Mouse (Mus musculus): ENCODE measurements at regions not wholly inside any gene's neighbourhood (a gene's known extent, or its start where the extent isn't known, plus 50 kb on each side); places are given as distances from the start of the nearest gene placed in this dataset.
A peak's percentile ranks its signal among the peaks of the same experiment; 100 is the strongest.

DNA sequence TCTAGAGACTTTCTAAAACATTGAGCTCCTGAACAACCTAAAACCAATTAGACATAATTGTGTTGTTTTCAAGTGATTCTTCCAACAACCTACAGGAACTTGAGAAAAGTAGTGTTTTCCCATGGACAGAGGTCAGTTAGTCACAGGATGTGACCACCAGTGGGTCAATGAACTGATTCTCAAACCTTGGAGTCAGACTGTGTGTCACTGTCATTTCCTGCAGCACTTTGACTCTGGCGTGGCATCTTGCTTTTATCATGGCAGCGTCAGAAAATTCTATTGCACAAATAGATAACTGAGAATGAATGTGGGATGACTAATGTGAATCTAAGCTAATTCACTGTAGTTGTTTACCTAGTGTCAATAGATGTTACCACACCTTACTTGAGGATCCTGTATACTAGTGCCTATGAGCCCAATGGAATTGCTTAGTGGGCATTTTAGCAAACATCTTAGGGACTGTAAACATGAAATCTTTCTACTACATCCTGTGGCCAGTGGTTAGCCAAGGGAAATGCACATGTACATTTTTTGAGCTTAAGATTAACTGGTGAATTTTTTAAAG is 150.6 kb upstream of the Fam84a start:
- Histone ChIP-seq H3K36me3 (ENCODE audit: control insufficient read depth, insufficient read depth, low read length) (no peaks in the 10 kb centered on the region), H3K4me1 (ENCODE audit: control insufficient read depth, insufficient read depth, low read length) (no peaks in the 10 kb centered on the region), H3K9ac (replicated peaks; ENCODE audit: low read depth, low read length) (no peak overlapping the region), H3K4me3 (ENCODE audit: low read depth, low read length) (no peak overlapping the region), H3K27me3 (ENCODE audit: control insufficient read depth, insufficient read depth, low read length) (no peaks in the 10 kb centered on the region), H3K4me2 (replicated peaks; ENCODE audit: low read depth, low read length) (no peak overlapping the region), H3K9me3 (ENCODE audit: control insufficient read depth, low read depth, low read length) (no peaks in the 10 kb centered on the region), H3K27ac (ENCODE audit: low read length) (no peak overlapping the region; the same call in 1 of the 2 replicates)
- WGBS = 51% methylated on average over 2 of the region's 2 CpGs
- no peak for ATAC-seq (ENCODE audit: insufficient number of reproducible peaks, insufficient read depth, low FRiP score, low read depth)

DNA sequence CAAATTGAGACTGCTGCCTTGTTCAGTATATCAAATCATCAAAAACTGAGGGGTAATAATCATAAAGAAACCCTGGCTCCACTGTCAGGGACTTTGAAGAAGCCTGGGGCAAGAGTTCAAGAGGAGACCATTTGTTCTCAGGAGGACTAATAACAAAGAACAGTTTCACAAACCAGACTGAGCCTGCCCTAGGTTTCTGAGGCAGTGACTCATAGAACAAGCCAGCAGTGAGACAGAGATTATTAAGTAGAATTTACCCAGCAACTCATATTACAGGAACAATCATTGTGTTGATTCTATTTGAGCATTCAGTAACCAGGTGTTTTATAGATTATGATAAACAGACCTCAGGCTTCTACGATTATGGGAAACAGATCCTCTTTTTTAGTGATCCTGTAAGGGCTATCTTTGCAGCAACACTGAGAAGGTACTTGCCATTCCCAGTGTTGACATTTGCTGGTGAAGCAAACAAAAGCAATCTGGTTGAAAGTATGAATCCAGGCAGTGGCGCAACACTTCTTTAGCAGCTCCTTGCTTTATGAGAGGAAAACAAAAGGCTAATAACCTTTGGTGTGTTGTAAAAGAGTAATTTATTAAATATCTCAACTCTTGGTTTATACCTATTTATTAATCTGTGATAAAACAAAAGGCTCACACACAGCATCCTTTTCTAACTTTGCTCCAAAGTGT is 150.0 kb upstream of the Fam84a start:
- Histone ChIP-seq H3K9ac (replicated peaks; ENCODE audit: low read depth, low read length) (no peak overlapping the region), H3K27ac (ENCODE audit: low read length) (no peak overlapping the region; the same call in 1 of the 2 replicates), H3K4me3 (ENCODE audit: low read depth, low read length) (no peak overlapping the region), H3K9me3 (ENCODE audit: control insufficient read depth, low read depth, low read length) (no peaks in the 10 kb centered on the region), H3K27me3 (ENCODE audit: control insufficient read depth, insufficient read depth, low read length) (no peaks in the 10 kb centered on the region), H3K4me1 (ENCODE audit: control insufficient read depth, insufficient read depth, low read length) (no peaks in the 10 kb centered on the region), H3K36me3 (ENCODE audit: control insufficient read depth, insufficient read depth, low read length) (no peaks in the 10 kb centered on the region), H3K4me2 (replicated peaks; ENCODE audit: low read depth, low read length) (no peak overlapping the region)
- peak; percentile 71; the same call in 1 of the 2 replicates for ATAC-seq (ENCODE audit: insufficient number of reproducible peaks, insufficient read depth, low FRiP score, low read depth)
- 51% methylated on average over 2 of the region's 2 CpGs for WGBS

DNA sequence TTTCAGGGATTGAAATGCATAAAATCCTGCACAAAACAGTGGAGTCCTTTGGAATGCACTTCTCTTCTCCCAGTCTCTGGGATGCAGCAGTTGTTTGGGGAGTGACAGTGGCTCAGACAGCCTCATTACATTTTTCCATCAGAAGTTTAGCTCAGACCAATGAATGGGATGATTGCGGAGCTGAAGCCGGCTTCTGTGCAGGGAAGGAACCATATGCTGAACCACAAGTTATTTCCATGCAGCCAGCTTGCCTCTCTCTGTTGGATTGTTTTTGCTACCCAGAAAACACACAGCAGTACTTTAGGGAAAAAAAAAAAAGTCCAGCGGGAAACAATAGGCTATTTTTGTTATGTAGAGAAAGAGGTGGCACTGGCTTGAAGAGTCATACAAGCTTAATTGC is 140.2 kb upstream of the Fam84a start:
- Histone ChIP-seq H3K27ac (ENCODE audit: low read length) (no peak overlapping the region), H3K4me2 (replicated peaks; ENCODE audit: low read depth, low read length) (no peak overlapping the region), H3K9me3 (ENCODE audit: control insufficient read depth, low read depth, low read length) (no peaks in the 10 kb centered on the region), H3K9ac (replicated peaks; ENCODE audit: low read depth, low read length) (no peak overlapping the region), H3K27me3 (ENCODE audit: control insufficient read depth, insufficient read depth, low read length) (no peaks in the 10 kb centered on the region), H3K4me3 (ENCODE audit: low read depth, low read length) (no peak overlapping the region), H3K4me1 (ENCODE audit: control insufficient read depth, insufficient read depth, low read length) (no peaks in the 10 kb centered on the region), H3K36me3 (ENCODE audit: control insufficient read depth, insufficient read depth, low read length) (no peaks in the 10 kb centered on the region)
- no peak for ATAC-seq (ENCODE audit: insufficient number of reproducible peaks, insufficient read depth, low FRiP score, low read depth)
- 72% methylated on average over 3 of the region's 3 CpGs for WGBS

DNA sequence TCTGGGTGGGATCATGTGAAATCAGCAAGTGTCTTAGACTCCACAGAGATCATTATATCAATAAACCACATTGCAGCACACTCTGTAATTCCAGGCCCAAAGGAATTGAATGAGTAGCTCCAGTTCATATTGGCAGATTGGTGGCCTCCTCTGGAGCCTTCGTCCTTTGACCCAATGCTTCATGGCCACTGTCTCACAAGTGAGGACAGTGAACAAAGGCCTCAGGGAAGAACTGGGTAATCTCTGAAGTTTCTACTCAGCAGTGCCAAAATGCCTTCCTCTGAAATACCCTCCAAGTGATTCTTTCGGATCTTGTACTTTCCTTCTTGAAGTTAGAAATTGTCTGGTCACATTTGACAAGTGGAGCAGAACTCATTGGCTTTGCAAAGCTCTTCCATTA is 135.8 kb upstream of the Fam84a start:
- no peak overlapping the region for H3K4me3 ChIP-seq (ENCODE audit: low read depth, low read length)
- H3K4me2 ChIP-seq (replicated peaks; ENCODE audit: low read depth, low read length) = no peak overlapping the region
- H3K9me3 ChIP-seq (ENCODE audit: control insufficient read depth, low read depth, low read length) = no peaks in the 10 kb centered on the region
- no peak overlapping the region for H3K27ac ChIP-seq (ENCODE audit: low read length)
- 89% methylated on average over 2 of the region's 2 CpGs for whole genome bisulfite sequencing
- H3K4me1 ChIP-seq (ENCODE audit: control insufficient read depth, insufficient read depth, low read length) = no peaks in the 10 kb centered on the region; the same call in 1 of the 2 replicates
- no peaks in the 10 kb centered on the region for H3K36me3 ChIP-seq (ENCODE audit: control insufficient read depth, insufficient read depth, low read length)
- no peaks in the 10 kb centered on the region for H3K27me3 ChIP-seq (ENCODE audit: control insufficient read depth, insufficient read depth, low read length)
- no peak overlapping the region for H3K9ac ChIP-seq (replicated peaks; ENCODE audit: low read depth, low read length)
- no peak for ATAC-seq (ENCODE audit: insufficient number of reproducible peaks, insufficient read depth, low FRiP score, low read depth)

DNA sequence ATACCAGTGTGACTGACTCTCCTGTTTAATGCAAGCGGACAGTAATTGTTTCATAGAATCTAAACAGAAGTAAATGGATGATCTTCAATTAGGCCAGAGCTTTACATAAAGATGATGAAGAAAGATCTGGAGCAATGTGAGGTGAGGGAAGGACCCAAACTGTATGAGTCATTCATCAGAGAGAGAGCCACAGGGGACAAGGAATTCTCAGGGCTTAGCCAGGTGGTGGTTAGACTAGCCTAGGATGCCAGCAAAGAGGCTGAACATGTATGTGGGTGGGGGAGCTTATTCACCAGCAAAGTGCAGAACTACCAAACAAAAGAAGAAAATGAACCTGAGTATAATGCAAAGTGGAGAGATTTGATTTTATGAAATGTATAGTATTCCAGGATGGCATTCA is 134.8 kb upstream of the Fam84a start:
- Histone ChIP-seq H3K9ac (replicated peaks; ENCODE audit: low read depth, low read length) (no peak overlapping the region), H3K4me2 (replicated peaks; ENCODE audit: low read depth, low read length) (no peak overlapping the region), H3K4me3 (ENCODE audit: low read depth, low read length) (no peak overlapping the region), H3K27ac (ENCODE audit: low read length) (no peak overlapping the region; the same call in 1 of the 2 replicates), H3K36me3 (ENCODE audit: control insufficient read depth, insufficient read depth, low read length) (no peaks in the 10 kb centered on the region), H3K27me3 (ENCODE audit: control insufficient read depth, insufficient read depth, low read length) (no peaks in the 10 kb centered on the region), H3K9me3 (ENCODE audit: control insufficient read depth, low read depth, low read length) (no peaks in the 10 kb centered on the region), H3K4me1 (ENCODE audit: control insufficient read depth, insufficient read depth, low read length) (no peaks in the 10 kb centered on the region; the same call in 1 of the 2 replicates)
- 0 out of 2 replicates have a peak, but pooled peaks have one; percentile 48 for ATAC-seq (ENCODE audit: insufficient number of reproducible peaks, insufficient read depth, low FRiP score, low read depth)
- WGBS = 80% methylated on average over 1 of the region's 1 CpGs

DNA sequence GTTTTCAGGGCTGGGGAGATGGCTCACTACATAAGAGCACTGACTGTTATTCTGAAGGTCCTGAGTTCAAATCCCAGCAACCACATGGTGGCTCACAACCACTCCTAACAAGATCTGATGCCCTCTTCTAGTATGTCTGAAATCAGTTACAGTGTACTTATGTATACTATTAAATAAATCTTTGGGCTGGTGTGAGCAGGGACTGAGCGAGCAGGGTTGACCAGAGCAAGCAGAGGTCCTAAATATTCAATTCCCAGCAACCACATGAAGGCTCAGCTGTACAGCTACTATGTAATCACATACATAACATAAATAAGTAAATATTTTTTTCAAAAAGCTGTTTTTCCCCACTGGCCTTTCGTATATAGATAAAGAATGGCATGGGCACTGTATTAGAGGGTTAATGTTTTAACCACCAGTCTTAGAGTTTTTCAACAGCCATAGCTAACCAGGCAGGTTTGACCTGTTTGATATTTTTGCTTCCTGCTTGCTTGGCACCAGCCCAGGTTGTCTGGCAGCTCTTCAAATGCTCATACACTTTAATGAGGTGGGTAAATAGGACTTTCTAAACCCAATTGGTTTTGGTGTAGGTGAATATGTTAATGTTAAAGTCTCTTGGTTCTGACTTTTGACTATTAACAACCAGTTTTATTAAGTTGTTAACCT is 134.1 kb upstream of the Fam84a start:
- Histone ChIP-seq H3K9ac (replicated peaks; ENCODE audit: low read depth, low read length) (no peak overlapping the region), H3K27ac (ENCODE audit: low read length) (no peak overlapping the region; the same call in 1 of the 2 replicates), H3K36me3 (ENCODE audit: control insufficient read depth, insufficient read depth, low read length) (no peaks in the 10 kb centered on the region), H3K9me3 (ENCODE audit: control insufficient read depth, low read depth, low read length) (no peaks in the 10 kb centered on the region), H3K4me3 (ENCODE audit: low read depth, low read length) (no peak overlapping the region), H3K4me1 (ENCODE audit: control insufficient read depth, insufficient read depth, low read length) (no peaks in the 10 kb centered on the region; the same call in 1 of the 2 replicates), H3K27me3 (ENCODE audit: control insufficient read depth, insufficient read depth, low read length) (no peaks in the 10 kb centered on the region), H3K4me2 (replicated peaks; ENCODE audit: low read depth, low read length) (no peak overlapping the region)
- peak; percentile 74 for ATAC-seq (ENCODE audit: insufficient number of reproducible peaks, insufficient read depth, low FRiP score, low read depth)
- 68% methylated on average over 2 of the region's 2 CpGs for WGBS

DNA sequence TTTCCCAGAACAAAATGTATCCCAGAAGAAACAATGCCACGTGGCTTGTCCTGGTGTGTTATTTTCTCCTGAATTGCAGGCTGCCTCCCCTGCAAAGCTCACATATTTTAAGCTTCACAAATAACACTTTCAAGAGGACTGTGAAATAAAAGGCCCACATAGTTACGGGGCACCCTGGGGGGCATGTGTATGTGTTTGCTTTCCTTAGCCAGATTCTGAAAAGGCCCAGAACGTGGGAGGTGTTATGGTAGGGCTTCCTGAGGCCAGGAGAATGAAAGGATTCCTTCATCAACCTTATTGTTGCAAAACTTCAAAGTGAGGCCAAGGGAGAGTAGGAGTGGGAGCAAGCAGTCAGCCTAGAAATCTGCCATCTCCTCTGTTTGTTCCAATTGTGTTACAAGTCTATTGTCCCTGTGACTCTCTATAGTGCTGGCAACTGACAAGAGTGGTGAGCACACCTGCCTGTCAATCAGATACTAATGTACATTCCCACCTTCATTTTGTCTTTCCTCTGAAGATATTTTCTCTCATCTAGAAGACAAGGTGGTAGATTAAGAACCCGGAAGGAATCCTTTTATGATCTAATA is 131.3 kb upstream of the Fam84a start:
- WGBS = 58% methylated on average over 4 of the region's 4 CpGs
- Histone ChIP-seq H3K4me2 (replicated peaks; ENCODE audit: low read depth, low read length) (no peak overlapping the region), H3K9ac (replicated peaks; ENCODE audit: low read depth, low read length) (no peak overlapping the region), H3K36me3 (ENCODE audit: control insufficient read depth, insufficient read depth, low read length) (no peaks in the 10 kb centered on the region), H3K4me3 (ENCODE audit: low read depth, low read length) (no peak overlapping the region), H3K4me1 (ENCODE audit: control insufficient read depth, insufficient read depth, low read length) (no peaks in the 10 kb centered on the region; the same call in 1 of the 2 replicates), H3K27me3 (ENCODE audit: control insufficient read depth, insufficient read depth, low read length) (no peaks in the 10 kb centered on the region), H3K9me3 (ENCODE audit: control insufficient read depth, low read depth, low read length) (no peaks in the 10 kb centered on the region), H3K27ac (ENCODE audit: low read length) (no peak overlapping the region)
- no peak for ATAC-seq (ENCODE audit: insufficient number of reproducible peaks, insufficient read depth, low FRiP score, low read depth)

DNA sequence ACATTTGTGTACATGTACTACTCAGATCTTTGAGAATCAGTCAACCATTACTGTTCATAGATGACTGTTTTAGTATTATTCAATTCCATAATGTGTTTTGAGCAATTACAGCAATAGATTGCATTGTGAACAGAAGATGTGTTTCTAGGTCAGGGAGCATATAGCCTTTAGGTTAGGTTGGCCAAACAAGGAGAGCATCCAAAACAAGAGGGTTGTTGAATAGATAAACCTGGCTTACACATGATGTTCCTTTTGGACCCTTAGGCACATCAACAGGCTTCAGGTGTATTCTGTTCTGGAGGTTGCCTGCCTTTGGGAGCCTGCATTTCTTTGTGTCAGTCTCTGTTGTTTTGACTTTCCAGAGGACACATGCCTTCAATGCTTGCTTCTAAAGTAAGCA is 123.4 kb upstream of the Fam84a start:
- Histone ChIP-seq H3K27ac (ENCODE audit: low read length) (no peak overlapping the region), H3K4me2 (replicated peaks; ENCODE audit: low read depth, low read length) (no peak overlapping the region), H3K36me3 (ENCODE audit: control insufficient read depth, insufficient read depth, low read length) (no peaks in the 10 kb centered on the region), H3K4me1 (ENCODE audit: control insufficient read depth, insufficient read depth, low read length) (no peaks in the 10 kb centered on the region), H3K27me3 (ENCODE audit: control insufficient read depth, insufficient read depth, low read length) (no peaks in the 10 kb centered on the region), H3K4me3 (ENCODE audit: low read depth, low read length) (no peak overlapping the region), H3K9ac (replicated peaks; ENCODE audit: low read depth, low read length) (no peak overlapping the region), H3K9me3 (ENCODE audit: control insufficient read depth, low read depth, low read length) (no peaks in the 10 kb centered on the region)
- ATAC-seq (ENCODE audit: insufficient number of reproducible peaks, insufficient read depth, low FRiP score, low read depth) = no peak
